Mouse (Mus musculus) layer of hippocampus, postnatal 36 days (tissue): ENCODE data around the gene Amy2a3. TPM values are rescaled to one million over a fixed set of nuclear protein-coding genes. Genes with fewer than 3 reads are reported as not detected.
"Not testable (repeated sequence)": the region's sequence is repeated elsewhere in the genome, so short reads cannot be mapped to it uniquely, and the experiment has no call there.

Experiments used
- DNase-seq, 2 experiments: peaks; one replicate each; pipeline ENCODE4 v3.0.0; 2022
- total RNA-seq, 2 experiments: library from RNA; stranded (reverse); gene quantifications; 2 replicates each; pipeline ENCODE4 v1.2.3; 2021

The Amy2a3 gene
- not detected for total RNA-seq

DNA sequence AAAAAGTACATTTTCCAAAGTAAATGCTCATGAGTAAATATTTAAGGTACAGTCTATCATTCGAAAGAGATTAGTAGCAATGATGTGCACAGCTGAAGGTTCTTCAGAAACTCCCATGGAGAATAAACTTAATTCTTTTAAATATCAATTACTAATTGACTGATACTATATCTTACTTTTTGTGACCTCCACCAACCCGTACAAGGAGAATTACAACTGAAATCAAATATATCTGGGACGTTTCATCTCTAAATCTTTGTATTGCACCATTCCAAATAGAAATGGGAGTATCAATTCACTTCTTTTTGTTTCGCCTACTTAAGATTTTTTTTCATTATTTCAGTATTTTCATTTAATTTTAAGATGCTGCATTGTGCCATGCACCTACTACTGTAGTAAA is at the start of gene Amy2a3:
TSS of gene Amy2a3 (minus strand) at position 101 of the 400 bp plus-strand sequence.
- not testable (repeated sequence) for DNase-seq

GRCm38 (mm10) chr3:113356558-113356957 is 32.7 kb upstream of the Amy2a3 start, which contains the start of gene Amy2a2:
Gene Amy2a2 (minus strand): TSS chr3:113356658.
- DNase-seq = not testable (repeated sequence)

DNA sequence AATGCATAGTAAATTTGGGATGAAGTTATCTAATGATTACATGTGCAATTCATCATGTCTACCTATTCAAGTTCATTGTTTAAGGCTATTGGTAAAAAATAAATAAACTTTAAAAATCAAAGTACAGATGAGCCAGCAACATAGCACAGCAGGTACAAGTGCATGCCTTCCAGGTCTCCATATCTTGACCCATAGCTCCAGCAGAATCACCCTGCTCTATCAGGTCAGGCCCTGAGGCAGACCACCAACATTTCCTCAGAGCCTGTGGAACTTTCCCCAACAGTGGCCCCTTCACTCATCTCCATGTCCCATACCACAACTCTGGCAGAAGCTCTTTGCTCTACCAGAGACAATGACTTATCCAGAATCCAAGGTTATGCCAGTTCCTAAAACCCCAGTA is 21.6 kb upstream of the Amy2a3 start:
- DNase-seq = not testable (repeated sequence)

DNA sequence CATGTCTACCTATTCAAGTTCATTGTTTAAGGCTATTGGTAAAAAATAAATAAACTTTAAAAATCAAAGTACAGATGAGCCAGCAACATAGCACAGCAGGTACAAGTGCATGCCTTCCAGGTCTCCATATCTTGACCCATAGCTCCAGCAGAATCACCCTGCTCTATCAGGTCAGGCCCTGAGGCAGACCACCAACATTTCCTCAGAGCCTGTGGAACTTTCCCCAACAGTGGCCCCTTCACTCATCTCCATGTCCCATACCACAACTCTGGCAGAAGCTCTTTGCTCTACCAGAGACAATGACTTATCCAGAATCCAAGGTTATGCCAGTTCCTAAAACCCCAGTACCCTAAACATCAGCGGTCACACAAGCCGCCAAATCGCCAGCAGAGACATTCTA is 10.9 kb downstream of the Amy2a3 start:
- not testable (repeated sequence) for DNase-seq

- not testable (repeated sequence) for DNase-seq
Observed at GRCm38 (mm10) chr3:113291349-113291748, 32.5 kb downstream of the Amy2a3 start, which contains the start of gene Amy2a4. Gene Amy2a4 (minus strand): TSS chr3:113291449.

- DNase-seq = not testable (repeated sequence)
Observed at GRCm38 (mm10) chr3:113280285-113280684, 43.6 kb downstream of the Amy2a3 start.

- not testable (repeated sequence) for DNase-seq
Observed at GRCm38 (mm10) chr3:113279586-113279985, 44.3 kb downstream of the Amy2a3 start.

Other genes with a start within 250 kb of the Amy2a3 start
- under 1 TPM; 0.13 to 0.17 TPM for gene Amy2a5, start 65.2 kb downstream of the Amy2a3 start, total RNA-seq
- not detected for gene Amy2a4, start 32.6 kb downstream of the Amy2a3 start, total RNA-seq
- gene Amy2a2, start 32.6 kb upstream of the Amy2a3 start, total RNA-seq = not detected
- gene Amy2a1, start 208.4 kb upstream of the Amy2a3 start, total RNA-seq = not detected